Mouse (Mus musculus) hindbrain, embryonic 15.5 days (tissue): ENCODE data around the gene Sec16a. TPM values are rescaled to one million over a fixed set of nuclear protein-coding genes. Genes with fewer than 3 reads are reported as not detected.

Experiments
- ATAC-seq: fragments of 200-750 bp; cut with Nextera tagmentation; 2 replicates; pipeline ENCODE4 v1.8.0; 2017; ENCODE audit warnings: low read depth, moderate number of reproducible peaks, moderate TSS enrichment; ENCODE audit not compliant: low FRiP score
- H3K27ac ChIP-seq: fragments of 300-500 bp; sonication (generic); replicated peaks from 2 replicates; pipeline ENCODE4 v1.5.1; 2015; ENCODE audit warnings: mild to moderate bottlenecking, inconsistent platforms
- H3K27me3 ChIP-seq: fragments of 300-500 bp; sonication (generic); 2 replicates; pipeline ENCODE4 v1.6.1; 2015; ENCODE audit warnings: control low read depth, inconsistent platforms
- H3K36me3 ChIP-seq: fragments of 300-500 bp; sonication (generic); 2 replicates; pipeline ENCODE4 v1.6.1; 2015; ENCODE audit warnings: control low read depth, inconsistent platforms
- H3K4me1 ChIP-seq: fragments of 300-500 bp; sonication (generic); replicated peaks from 2 replicates; pipeline ENCODE4 v1.6.1; 2015; ENCODE audit warnings: control low read depth, inconsistent platforms
- H3K4me2 ChIP-seq: fragments of 300-500 bp; sonication (generic); 2 replicates; pipeline ENCODE4 v1.6.1; 2015; ENCODE audit warnings: moderate library complexity, mild to moderate bottlenecking, inconsistent platforms
- H3K4me3 ChIP-seq: fragments of 300-500 bp; sonication (generic); 2 replicates; pipeline ENCODE4 v1.5.1; 2015; ENCODE audit warnings: mild to moderate bottlenecking, inconsistent platforms
- H3K9ac ChIP-seq: fragments of 300-500 bp; sonication (generic); 2 replicates; pipeline ENCODE4 v1.6.1; 2015; ENCODE audit warnings: inconsistent platforms
- H3K9me3 ChIP-seq: fragments of 300-500 bp; sonication (generic); 2 replicates; pipeline ENCODE4 v1.6.1; 2016; ENCODE audit warnings: control low read depth, inconsistent platforms
- WGBS: fragments of 180-500 bp; shearing (Covaris S2); methylation state at CpG from one replicate; pipeline ENCODE4 v1.1.7; 2015; 5-methylcytosine and 5-hydroxymethylcytosine counted together
- polyA plus RNA-seq: library from polyadenylated mRNA; unstranded; fragments of >200 nt; fragmentation: Nextera tagmentation; extraction: Ambion mirVana; gene quantifications from 2 replicates; pipeline ENCODE4 v1.2.1, GENCODE M21; 2015

Sec16a gene
- polyA plus RNA-seq: 17.5 and 21.6 TPM in 2 replicates

- WGBS: under 1% methylated on average over 57 of the region's 61 CpGs
- Histone ChIP-seq H3K9me3 (no peaks in the 10 kb centered on the region), H3K27ac (peak within 1 kb of the TSS; percentile 94), H3K4me1 (peaks cover 51% of the 10 kb centered on the region), H3K4me2 (peak within 1 kb of the TSS; percentile 84), H3K27me3 (no peaks in the 10 kb centered on the region), H3K4me3 (peak within 1 kb of the TSS; percentile 65), H3K36me3 (peaks cover 17% of the 10 kb centered on the region), H3K9ac (peak within 1 kb of the TSS; percentile 79)
- ATAC-seq: peak; percentile 94
Observed at GRCm38 (mm10) chr2:26444946-26445665, at the start of gene Sec16a. TSS of gene Sec16a (minus strand) at chr2:26445216.

DNA sequence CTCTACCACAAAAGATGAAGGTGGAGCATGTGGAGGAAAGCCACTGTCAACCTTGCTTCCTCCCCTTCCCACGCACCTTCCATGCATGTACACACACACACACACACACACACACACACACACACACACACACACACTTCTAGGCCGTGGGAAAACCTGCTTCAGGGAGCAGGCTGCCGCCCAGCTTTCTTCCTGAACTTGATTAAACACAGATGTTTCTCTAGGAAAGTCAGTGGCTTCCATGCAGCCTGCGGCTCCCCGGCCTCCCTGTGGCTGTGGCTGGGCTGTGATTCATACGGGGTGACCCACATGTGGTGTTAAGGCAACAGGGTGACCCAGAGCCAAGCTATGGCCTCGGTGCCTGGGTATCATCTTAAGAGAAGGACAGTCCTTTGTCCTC lies 49.4 kb upstream of the Sec16a start:
- Histone ChIP-seq H3K4me1 (peaks cover 88% of the 10 kb centered on the region), H3K4me3 (no peak overlapping the region), H3K27ac (peak overlapping the region; percentile 57), H3K9ac (no peak overlapping the region), H3K36me3 (no peaks in the 10 kb centered on the region), H3K4me2 (peak overlapping the region; percentile 1; the same call in 1 of the 2 replicates), H3K9me3 (no peaks in the 10 kb centered on the region), H3K27me3 (no peaks in the 10 kb centered on the region)
- ATAC-seq: no peak
- 58% methylated on average over 7 of the region's 7 CpGs for WGBS

- no peak overlapping the region for H3K4me3 ChIP-seq
- H3K27ac ChIP-seq: peak overlapping the region; percentile 57
- 31% methylated on average over 9 of the region's 9 CpGs for WGBS
- peaks cover 88% of the 10 kb centered on the region for H3K4me1 ChIP-seq
- no peak for ATAC-seq
- H3K4me2 ChIP-seq: peak overlapping the region; percentile 31
- H3K9me3 ChIP-seq: no peaks in the 10 kb centered on the region
- H3K36me3 ChIP-seq: no peaks in the 10 kb centered on the region
- H3K9ac ChIP-seq: no peak overlapping the region
- H3K27me3 ChIP-seq: no peaks in the 10 kb centered on the region
Observed at GRCm38 (mm10) chr2:26493021-26493781, 48.2 kb upstream of the Sec16a start.

GRCm38 (mm10) chr2:26490760-26491301 lies 45.8 kb upstream of the Sec16a start:
- H3K27me3 ChIP-seq: no peaks in the 10 kb centered on the region
- 0 out of 2 replicates have a peak overlapping the region, but pooled peaks have one; percentile 8 for H3K4me2 ChIP-seq
- H3K9ac ChIP-seq: no peak overlapping the region
- H3K27ac ChIP-seq: peak overlapping the region; percentile 85
- H3K4me1 ChIP-seq: peaks cover 89% of the 10 kb centered on the region
- H3K36me3 ChIP-seq: no peaks in the 10 kb centered on the region
- H3K4me3 ChIP-seq: no peak overlapping the region
- 23% methylated on average over 4 of the region's 4 CpGs for WGBS
- no peaks in the 10 kb centered on the region for H3K9me3 ChIP-seq
- no peak for ATAC-seq

DNA sequence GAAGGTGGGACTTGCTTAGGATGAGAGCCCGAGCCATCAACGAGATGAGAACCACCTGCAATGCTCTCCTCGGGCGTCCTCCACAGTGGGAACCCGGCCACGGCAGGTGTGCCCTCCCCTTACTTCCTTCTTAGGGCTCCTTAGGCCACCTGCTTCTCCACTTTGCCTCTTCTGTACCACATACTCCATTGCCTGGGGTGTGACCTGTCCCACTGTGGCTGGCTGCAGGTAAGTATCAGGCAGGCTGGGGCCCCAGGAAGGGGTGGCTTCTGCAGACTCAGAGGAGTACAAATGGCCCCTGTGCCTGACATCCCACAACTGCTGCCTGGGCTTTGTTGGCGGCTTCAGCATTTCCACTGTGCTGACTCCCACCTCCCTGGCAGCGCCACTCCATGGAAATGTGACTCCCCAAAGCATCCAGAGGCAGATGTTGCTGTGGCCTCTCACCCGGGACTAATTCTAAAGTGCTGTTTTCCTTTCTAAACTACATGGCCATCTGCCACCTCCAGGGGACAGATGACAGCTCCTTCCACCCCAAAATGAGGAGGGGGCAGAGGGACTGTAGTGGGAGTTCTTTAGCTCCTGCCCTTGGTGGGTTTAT lies 43.6 kb upstream of the Sec16a start:
- no peak for ATAC-seq
- 52% methylated on average over 9 of the region's 9 CpGs for WGBS
- Histone ChIP-seq H3K4me2 (peak overlapping the region; percentile 42), H3K36me3 (no peaks in the 10 kb centered on the region), H3K27ac (peak overlapping the region; percentile 85), H3K9me3 (no peaks in the 10 kb centered on the region), H3K4me3 (no peak overlapping the region), H3K4me1 (peaks cover 95% of the 10 kb centered on the region), H3K9ac (no peak overlapping the region), H3K27me3 (no peaks in the 10 kb centered on the region)

GRCm38 (mm10) chr2:26487322-26488021 lies 42.5 kb upstream of the Sec16a start:
- peaks cover 95% of the 10 kb centered on the region for H3K4me1 ChIP-seq
- H3K27ac ChIP-seq: peak overlapping the region; percentile 88
- no peaks in the 10 kb centered on the region for H3K9me3 ChIP-seq
- H3K4me2 ChIP-seq: peak overlapping the region; percentile 42
- peak; percentile 67 for ATAC-seq
- no peaks in the 10 kb centered on the region for H3K27me3 ChIP-seq
- 6% methylated on average over 18 of the region's 18 CpGs for WGBS
- H3K36me3 ChIP-seq: no peaks in the 10 kb centered on the region
- H3K9ac ChIP-seq: peak overlapping the region; percentile 20; the same call in 1 of the 2 replicates
- no peak overlapping the region for H3K4me3 ChIP-seq

GRCm38 (mm10) chr2:26486835-26487321 lies 41.9 kb upstream of the Sec16a start:
- peak overlapping the region; percentile 42 for H3K4me2 ChIP-seq
- H3K4me3 ChIP-seq: no peak overlapping the region
- H3K9me3 ChIP-seq: no peaks in the 10 kb centered on the region
- H3K27me3 ChIP-seq: no peaks in the 10 kb centered on the region
- H3K36me3 ChIP-seq: no peaks in the 10 kb centered on the region
- ATAC-seq: no peak
- peaks cover 95% of the 10 kb centered on the region for H3K4me1 ChIP-seq
- 0 out of 2 replicates have a peak overlapping the region, but pooled peaks have one; percentile 20 for H3K9ac ChIP-seq
- H3K27ac ChIP-seq: peak overlapping the region; percentile 88
- WGBS: 6% methylated on average over 3 of the region's 3 CpGs

- Histone ChIP-seq H3K4me2 (peak overlapping the region; percentile 42), H3K27me3 (no peaks in the 10 kb centered on the region), H3K27ac (peak overlapping the region; percentile 88), H3K9me3 (no peaks in the 10 kb centered on the region), H3K36me3 (no peaks in the 10 kb centered on the region), H3K4me1 (peaks cover 97% of the 10 kb centered on the region), H3K4me3 (no peak overlapping the region), H3K9ac (no peak overlapping the region)
- 19% methylated on average over 5 of the region's 5 CpGs for WGBS
- no peak for ATAC-seq
Observed at GRCm38 (mm10) chr2:26486264-26486810, 41.3 kb upstream of the Sec16a start.

DNA sequence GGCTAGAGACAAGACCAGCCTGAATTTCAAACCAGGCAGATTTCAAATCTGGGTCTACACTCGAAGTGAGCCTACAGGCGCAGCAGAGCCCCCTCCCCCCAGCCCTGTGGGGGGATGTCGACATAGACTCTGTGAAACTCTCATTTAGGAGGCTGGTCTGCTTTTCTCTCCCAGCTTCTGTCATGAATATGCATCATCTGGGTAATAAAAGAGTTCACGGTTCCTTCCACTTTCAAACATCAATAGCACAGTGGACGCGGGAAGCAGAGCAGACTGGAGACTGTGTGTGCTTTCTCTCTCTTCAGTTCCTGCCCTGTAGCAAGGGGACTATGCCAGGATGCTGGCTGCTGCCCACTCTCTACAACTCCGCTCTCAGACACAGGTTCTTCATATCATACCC lies 40.7 kb upstream of the Sec16a start:
- Histone ChIP-seq H3K27ac (peak overlapping the region; percentile 88), H3K4me3 (no peak overlapping the region), H3K4me2 (peak overlapping the region; percentile 42), H3K9me3 (no peaks in the 10 kb centered on the region), H3K27me3 (no peaks in the 10 kb centered on the region), H3K4me1 (peaks cover 91% of the 10 kb centered on the region), H3K9ac (no peak overlapping the region), H3K36me3 (no peaks in the 10 kb centered on the region)
- ATAC-seq: peak; percentile 57
- WGBS: 9% methylated on average over 7 of the region's 7 CpGs

DNA sequence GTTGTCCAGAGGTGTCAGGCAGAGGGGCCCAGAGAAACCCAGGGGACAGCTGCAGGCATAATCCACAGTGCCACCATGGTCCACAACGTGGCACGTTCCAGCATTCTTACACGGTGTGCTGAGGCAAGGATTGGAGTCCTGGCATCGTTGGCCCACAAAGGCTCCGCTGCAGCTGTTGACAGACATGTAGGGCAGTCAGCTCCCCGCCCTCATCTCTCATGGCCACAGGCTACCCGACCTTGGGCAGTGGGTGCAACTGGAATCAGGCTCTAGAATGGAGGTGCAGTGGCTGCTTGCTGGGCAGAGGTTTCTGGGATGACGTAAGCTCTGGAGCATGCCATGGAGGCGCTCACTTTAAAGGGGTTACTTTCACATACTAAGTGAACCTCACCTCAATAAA lies 40.3 kb upstream of the Sec16a start:
- no peak overlapping the region for H3K4me3 ChIP-seq
- WGBS: 39% methylated on average over 9 of the region's 9 CpGs
- peaks cover 87% of the 10 kb centered on the region for H3K4me1 ChIP-seq
- H3K4me2 ChIP-seq: peak overlapping the region; percentile 42; the same call in 1 of the 2 replicates
- no peaks in the 10 kb centered on the region for H3K27me3 ChIP-seq
- H3K9me3 ChIP-seq: no peaks in the 10 kb centered on the region
- H3K9ac ChIP-seq: no peak overlapping the region
- 0 out of 2 replicates have a peak, but pooled peaks have one; percentile 1 for ATAC-seq
- no peaks in the 10 kb centered on the region for H3K36me3 ChIP-seq
- peak overlapping the region; percentile 88 for H3K27ac ChIP-seq

DNA sequence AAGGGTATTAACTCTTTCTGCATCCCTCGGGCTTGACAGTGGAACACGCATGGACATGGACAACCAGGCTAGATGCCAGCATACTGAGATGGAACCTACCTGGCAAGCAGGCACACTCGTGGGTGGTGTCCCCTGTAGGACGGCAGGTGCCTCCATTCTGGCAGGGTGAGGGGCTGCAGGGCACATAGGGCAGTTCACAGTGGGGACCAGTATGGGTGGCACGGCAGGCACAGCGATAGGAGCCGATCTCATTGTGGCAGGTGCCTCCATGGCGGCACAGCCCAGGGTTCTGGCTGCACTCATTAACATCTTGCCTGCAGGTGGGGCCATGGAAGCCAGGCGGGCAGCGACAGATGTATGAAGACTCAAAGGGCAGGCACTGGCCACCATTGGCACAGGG lies 39.2 kb upstream of the Sec16a start:
- Histone ChIP-seq H3K9me3 (no peaks in the 10 kb centered on the region), H3K4me3 (no peak overlapping the region), H3K4me1 (peaks cover 85% of the 10 kb centered on the region), H3K4me2 (no peak overlapping the region; the same call in 1 of the 2 replicates), H3K27me3 (no peaks in the 10 kb centered on the region), H3K27ac (0 out of 2 replicates have a peak overlapping the region, but pooled peaks have one; percentile 35), H3K36me3 (no peaks in the 10 kb centered on the region), H3K9ac (no peak overlapping the region)
- ATAC-seq: no peak
- 68% methylated on average over 10 of the region's 10 CpGs for WGBS
